Mouse (Mus musculus) kidney, adult 8-10 months (tissue): ENCODE results near the gene Acsf3.

ENCODE experiments used
- DNase-seq, 2 experiments: peaks; one replicate each; pipeline ENCODE4 v3.0.0; 2022

Acsf3 gene

GRCm38 (mm10) chr8:122762731-122763266 lies 12.5 kb upstream of the Acsf3 start:
- DNase-seq = no peak

GRCm38 (mm10) chr8:122763267-122763738 lies 12.0 kb upstream of the Acsf3 start:
- no peak for DNase-seq

- DNase-seq = no peak
These were observed 10.4 kb upstream of the Acsf3 start for GRCm38 (mm10) chr8:122764790-122765474.

GRCm38 (mm10) chr8:122766189-122766588 lies 9.1 kb upstream of the Acsf3 start:
- no peak for DNase-seq

GRCm38 (mm10) chr8:122766647-122767200 lies 8.6 kb upstream of the Acsf3 start:
- DNase-seq = no peak

- DNase-seq = no peak
These were observed 8.1 kb upstream of the Acsf3 start for GRCm38 (mm10) chr8:122767229-122767628.

GRCm38 (mm10) chr8:122769251-122770058 lies 5.8 kb upstream of the Acsf3 start:
- DNase-seq = no peak

GRCm38 (mm10) chr8:122772431-122773060 lies 2.7 kb upstream of the Acsf3 start:
- DNase-seq = no peak

- no peak for DNase-seq
These were observed 2.4 kb downstream of the Acsf3 start for GRCm38 (mm10) chr8:122777701-122778100.

GRCm38 (mm10) chr8:122778703-122779239 lies 3.5 kb downstream of the Acsf3 start:
- no peak for DNase-seq

GRCm38 (mm10) chr8:122779255-122779654 lies 4.0 kb downstream of the Acsf3 start:
- DNase-seq = no peak

- no peak for DNase-seq
These were observed 9.5 kb downstream of the Acsf3 start for GRCm38 (mm10) chr8:122784756-122785155.

- peak; percentile 80 to 84 for DNase-seq
These were observed 14.5 kb downstream of the Acsf3 start for GRCm38 (mm10) chr8:122789796-122790195.

GRCm38 (mm10) chr8:122793375-122794174 lies 18.3 kb downstream of the Acsf3 start:
- DNase-seq = no peak

GRCm38 (mm10) chr8:122794175-122794454 lies 18.8 kb downstream of the Acsf3 start:
- DNase-seq = no peak

GRCm38 (mm10) chr8:122803906-122804761 lies 28.8 kb downstream of the Acsf3 start:
- DNase-seq = no peak

- DNase-seq = peak; percentile 55 to 65
These were observed 30.1 kb downstream of the Acsf3 start for GRCm38 (mm10) chr8:122805349-122805748.

- no peak for DNase-seq
These were observed 31.8 kb downstream of the Acsf3 start for GRCm38 (mm10) chr8:122806956-122807538.

- no peak for DNase-seq
These were observed 32.6 kb downstream of the Acsf3 start for GRCm38 (mm10) chr8:122807907-122808306.

GRCm38 (mm10) chr8:122810376-122810775 lies 35.1 kb downstream of the Acsf3 start:
- no peak for DNase-seq
